Mouse (Mus musculus) fat pad, adult 2 months (tissue): ENCODE results near the gene Adam8.

Experiments used
- DNase-seq: peaks from one replicate; pipeline ENCODE4 v3.0.0-alpha.2; 2011; ENCODE audit warnings: low read depth, low spot score; ENCODE audit errors: extremely low read depth

The Adam8 gene

GRCm38 (mm10) chr7:139992406-139992805, at the start of gene Adam8:
Adam8 (minus strand) TSS chr7:139992562.
- no peak for DNase-seq

GRCm38 (mm10) chr7:140037171-140037555, 44.8 kb upstream of the Adam8 start:
- no peak for DNase-seq

GRCm38 (mm10) chr7:140036281-140037170, 44.2 kb upstream of the Adam8 start, which contains the start of the genes Zfp511 and Tubgcp2:
Zfp511 (plus strand) TSS chr7:140036391.
Tubgcp2 (minus strand) TSS chr7:140036669.
- peak; percentile 83 for DNase-seq

- DNase-seq, result no peak
These were observed 43.1 kb upstream of the Adam8 start for GRCm38 (mm10) chr7:140035456-140035855.

GRCm38 (mm10) chr7:140033386-140033785, 41.0 kb upstream of the Adam8 start:
- no peak for DNase-seq

GRCm38 (mm10) chr7:140032366-140032765, 40.0 kb upstream of the Adam8 start:
- DNase-seq, result no peak

- DNase-seq, result no peak
These were observed 39.4 kb upstream of the Adam8 start for GRCm38 (mm10) chr7:140031771-140032170.

GRCm38 (mm10) chr7:140011336-140011735, 19.0 kb upstream of the Adam8 start:
- no peak for DNase-seq

GRCm38 (mm10) chr7:140007781-140008180, 15.4 kb upstream of the Adam8 start:
- no peak for DNase-seq

- DNase-seq, result no peak
These were observed 14.7 kb upstream of the Adam8 start for GRCm38 (mm10) chr7:140006861-140007611.

- DNase-seq, result no peak
These were observed 12.3 kb upstream of the Adam8 start for GRCm38 (mm10) chr7:140004666-140005065.

- no peak for DNase-seq
These were observed 8.9 kb upstream of the Adam8 start for GRCm38 (mm10) chr7:140001086-140001740.

- DNase-seq, result no peak
These were observed 6.5 kb upstream of the Adam8 start for GRCm38 (mm10) chr7:139998691-139999350.

GRCm38 (mm10) chr7:139994676-139995075, 2.3 kb upstream of the Adam8 start:
- DNase-seq, result no peak

GRCm38 (mm10) chr7:139994202-139994601, 1.8 kb upstream of the Adam8 start:
- DNase-seq, result no peak

- DNase-seq, result no peak
These were observed 1.2 kb upstream of the Adam8 start for GRCm38 (mm10) chr7:139993532-139993931.

GRCm38 (mm10) chr7:139990864-139991394, 1.4 kb downstream of the Adam8 start:
- DNase-seq, result no peak

- no peak for DNase-seq
These were observed 4.1 kb downstream of the Adam8 start for GRCm38 (mm10) chr7:139988272-139988671.

GRCm38 (mm10) chr7:139984505-139984904, 7.9 kb downstream of the Adam8 start:
- no peak for DNase-seq

GRCm38 (mm10) chr7:139982058-139982457, 10.3 kb downstream of the Adam8 start:
- DNase-seq, result no peak

GRCm38 (mm10) chr7:139980778-139981177, 11.6 kb downstream of the Adam8 start:
- no peak for DNase-seq
